Mouse (Mus musculus) olfactory bulb, adult 2 months (tissue): ENCODE results near the gene Cdc34. TPM values are rescaled to one million over a fixed set of nuclear protein-coding genes. Genes with fewer than 3 reads are reported as not detected.

Experiments used
- H3K27ac ChIP-seq: fragments of 200-500 bp; 2 replicates; pipeline ENCODE4 v1.5.1; 2012; ENCODE audit warnings: low read depth, low read length; ENCODE audit not compliant: insufficient read depth
- H3K4me1 ChIP-seq: fragments of 200-500 bp; 2 replicates; pipeline ENCODE4 v1.6.1; 2012; ENCODE audit warnings: low read length; ENCODE audit not compliant: control insufficient read depth, insufficient read depth
- H3K4me3 ChIP-seq: fragments of 200-500 bp; 2 replicates; pipeline ENCODE4 v1.5.1; 2012; ENCODE audit warnings: mild to moderate bottlenecking, low read depth, low read length, moderate library complexity; ENCODE audit not compliant: insufficient read depth
- CTCF ChIP-seq: fragments of 200-500 bp; IDR thresholded peaks from 2 replicates; pipeline ENCODE4 v1.5.1; 2012; ENCODE audit warnings: low read depth, mild to moderate bottlenecking, low read length, moderate library complexity; ENCODE audit not compliant: insufficient read depth
- POLR2A ChIP-seq: fragments of 200-500 bp; IDR thresholded peaks from 2 replicates; pipeline ENCODE4 v1.6.1; 2012; ENCODE audit warnings: mild to moderate bottlenecking, low read depth, low read length, moderate library complexity; ENCODE audit not compliant: insufficient read depth
- WGBS: fragments of 180-500 bp; shearing (Covaris S2); methylation state at CpG from one replicate; pipeline ENCODE4 v1.1.7; 2018; 5-methylcytosine and 5-hydroxymethylcytosine counted together
- polyA plus RNA-seq: library from polyadenylated mRNA; stranded (reverse); fragments of >200 nt; gene quantifications from 2 replicates; pipeline ENCODE4 v1.2.4, GENCODE M21; 2012; ENCODE audit warnings: low replicate concordance; ENCODE audit not compliant: missing spikeins, insufficient read depth, insufficient read length

Gene Cdc34
- polyA plus RNA-seq, 1 experiment = not detected

- Histone ChIP-seq H3K27ac (no peak overlapping the region), H3K4me1 (peaks cover 40% of the 10 kb centered on the region), H3K4me3 (0 out of 2 replicates have a peak overlapping the region, but pooled peaks have one; percentile 1)
- TF ChIP-seq POLR2A (no peak), CTCF (no peak)
- 80% methylated on average over 21 of the region's 21 CpGs for WGBS
Measured at GRCm38 (mm10) chr10:79708668-79709067, 26.7 kb downstream of the Cdc34 start.

GRCm38 (mm10) chr10:79709307-79709706 is 27.3 kb downstream of the Cdc34 start:
- TF ChIP-seq CTCF (no peak), POLR2A (no peak)
- no peak overlapping the region for H3K4me3 ChIP-seq
- no peak overlapping the region for H3K27ac ChIP-seq
- H3K4me1 ChIP-seq = peaks cover 40% of the 10 kb centered on the region
- WGBS = 77% methylated on average over 7 of the region's 7 CpGs

GRCm38 (mm10) chr10:79712029-79712428 is 30.0 kb downstream of the Cdc34 start:
- no peak for TF ChIP-seq CTCF
- TF ChIP-seq POLR2A = no peak
- 85% methylated on average over 1 of the region's 1 CpGs for WGBS
- Histone ChIP-seq H3K4me1 (peaks cover 31% of the 10 kb centered on the region), H3K4me3 (no peak overlapping the region), H3K27ac (no peak overlapping the region)

- TF ChIP-seq CTCF (peak; percentile 39; the same call in 1 of the 2 replicates), POLR2A (no peak)
- WGBS = 11% methylated on average over 4 of the region's 6 CpGs
- Histone ChIP-seq H3K4me3 (no peak overlapping the region), H3K27ac (no peak overlapping the region), H3K4me1 (peaks cover 25% of the 10 kb centered on the region)
Measured at GRCm38 (mm10) chr10:79712499-79713126, 30.6 kb downstream of the Cdc34 start.

- H3K27ac ChIP-seq = peak overlapping the region; percentile 15; the same call in 1 of the 2 replicates
- H3K4me3 ChIP-seq = no peak overlapping the region
- TF ChIP-seq POLR2A (no peak), CTCF (no peak)
- peaks cover 28% of the 10 kb centered on the region for H3K4me1 ChIP-seq
- WGBS = 24% methylated on average over 1 of the region's 1 CpGs
Measured at GRCm38 (mm10) chr10:79713163-79713562, 31.2 kb downstream of the Cdc34 start.

GRCm38 (mm10) chr10:79714996-79715395 is 33.0 kb downstream of the Cdc34 start:
- 30% methylated on average over 4 of the region's 4 CpGs for WGBS
- TF ChIP-seq POLR2A (no peak), CTCF (no peak)
- Histone ChIP-seq H3K4me3 (no peak overlapping the region), H3K27ac (no peak overlapping the region), H3K4me1 (peaks cover 30% of the 10 kb centered on the region)

- Histone ChIP-seq H3K27ac (peak within 1 kb of the TSS; percentile 94), H3K4me3 (peak within 1 kb of the TSS; percentile 84), H3K4me1 (peaks cover 42% of the 10 kb centered on the region)
- 3% methylated on average over 80 of the region's 91 CpGs for WGBS
- no peak for TF ChIP-seq CTCF
- TF ChIP-seq POLR2A = 0 out of 2 replicates have a peak, but pooled peaks have one; percentile 15
Measured at GRCm38 (mm10) chr10:79716254-79716987, 34.4 kb downstream of the Cdc34 start, which contains the start of gene Hcn2. Gene Hcn2 (plus strand): TSS chr10:79716634.

GRCm38 (mm10) chr10:79716988-79717355 is 35.0 kb downstream of the Cdc34 start:
- WGBS = under 1% methylated on average over 44 of the region's 44 CpGs
- Histone ChIP-seq H3K4me3 (peak overlapping the region; percentile 84), H3K27ac (peak overlapping the region; percentile 31)

GRCm38 (mm10) chr10:79717640-79718357 is 35.8 kb downstream of the Cdc34 start:
- peak overlapping the region; percentile 31 for H3K27ac ChIP-seq
- TF ChIP-seq CTCF = no peak
- H3K4me3 ChIP-seq = peak overlapping the region; percentile 84
- peaks cover 52% of the 10 kb centered on the region for H3K4me1 ChIP-seq
- 3% methylated on average over 43 of the region's 43 CpGs for WGBS

More at GRCm38 (mm10) chr10:79716988-79717355, 35.0 kb downstream of the Cdc34 start:
- H3K4me1 ChIP-seq = peaks cover 46% of the 10 kb centered on the region
- TF ChIP-seq POLR2A (peak; percentile 17; the same call in 1 of the 2 replicates), CTCF (no peak)
